Mouse (Mus musculus) retina, adult 2 months (tissue): ENCODE results near the gene Pold1.
A peak's percentile ranks its signal among the peaks of the same experiment; 100 is the strongest.

Source experiments
- DNase-seq: peaks from one replicate; pipeline ENCODE4 v3.0.0-alpha.2; 2012; ENCODE audit warnings: low read depth, low spot score

Pold1 gene

GRCm38 (mm10) chr7:44526414-44527154, 22.1 kb downstream of the Pold1 start:
- DNase-seq, result no peak

- no peak for DNase-seq
These were observed 23.4 kb downstream of the Pold1 start for GRCm38 (mm10) chr7:44525126-44525832.

- no peak for DNase-seq
These were observed 24.1 kb downstream of the Pold1 start, which contains the start of gene Mybpc2 for GRCm38 (mm10) chr7:44524502-44524901. Mybpc2 (minus strand) TSS chr7:44524656.

GRCm38 (mm10) chr7:44523056-44523455, 25.6 kb downstream of the Pold1 start:
- DNase-seq, result no peak

- no peak for DNase-seq
These were observed 26.9 kb downstream of the Pold1 start for GRCm38 (mm10) chr7:44521710-44522109.

- no peak for DNase-seq
These were observed 27.7 kb downstream of the Pold1 start for GRCm38 (mm10) chr7:44520990-44521389.

- no peak for DNase-seq
These were observed 29.3 kb downstream of the Pold1 start for GRCm38 (mm10) chr7:44519240-44519913.

GRCm38 (mm10) chr7:44507491-44507890, 41.2 kb downstream of the Pold1 start:
- DNase-seq, result no peak

GRCm38 (mm10) chr7:44501563-44502115, 47.0 kb downstream of the Pold1 start:
- DNase-seq, result peak; percentile 45

- DNase-seq, result no peak
These were observed 48.6 kb downstream of the Pold1 start for GRCm38 (mm10) chr7:44500046-44500445.

GRCm38 (mm10) chr7:44498922-44499321, 49.7 kb downstream of the Pold1 start:
- no peak for DNase-seq

- DNase-seq, result no peak
These were observed 51.1 kb downstream of the Pold1 start for GRCm38 (mm10) chr7:44497361-44498055.

GRCm38 (mm10) chr7:44496771-44497109, 51.9 kb downstream of the Pold1 start:
- no peak for DNase-seq

- DNase-seq, result peak; percentile 100
These were observed 52.5 kb downstream of the Pold1 start, which contains the start of the genes Emc10 and Fam71e1 for GRCm38 (mm10) chr7:44495992-44496770. Emc10 (minus strand) TSS chr7:44496529. Fam71e1 (plus strand) TSS chr7:44496581.

GRCm38 (mm10) chr7:44495086-44495485, 53.6 kb downstream of the Pold1 start:
- no peak for DNase-seq

- no peak for DNase-seq
These were observed 54.0 kb downstream of the Pold1 start for GRCm38 (mm10) chr7:44494681-44495080.

GRCm38 (mm10) chr7:44492166-44492826, 56.4 kb downstream of the Pold1 start:
- DNase-seq, result no peak

GRCm38 (mm10) chr7:44491391-44491790, 57.3 kb downstream of the Pold1 start:
- DNase-seq, result no peak

- no peak for DNase-seq
These were observed 58.4 kb downstream of the Pold1 start for GRCm38 (mm10) chr7:44490281-44490680.

- DNase-seq, result no peak
These were observed 60.1 kb downstream of the Pold1 start for GRCm38 (mm10) chr7:44488545-44488944.
